Mouse (Mus musculus) forebrain, embryonic 16.5 days (tissue): ENCODE data around the gene Ubac2. TPM values are rescaled to one million over a fixed set of nuclear protein-coding genes. Genes with fewer than 3 reads are reported as not detected.

Experiments
- ATAC-seq: fragments of 200-750 bp; cut with Nextera tagmentation; 2 replicates; pipeline ENCODE4 v1.8.0; 2017; ENCODE audit warnings: mild to moderate bottlenecking, moderate library complexity
- H3K27ac ChIP-seq: fragments of 300-500 bp; sonication (generic); 2 replicates; pipeline ENCODE4 v1.5.1; 2014; ENCODE audit warnings: low read length, control low read depth
- H3K27me3 ChIP-seq: fragments of 300-500 bp; sonication (generic); replicated peaks from 2 replicates; pipeline ENCODE4 v1.6.1; 2014; ENCODE audit warnings: low read length; ENCODE audit not compliant: control insufficient read depth, insufficient read depth
- H3K36me3 ChIP-seq: fragments of 300-500 bp; sonication (generic); 2 replicates; pipeline ENCODE4 v1.6.1; 2014; ENCODE audit not compliant: control insufficient read depth, insufficient read depth
- H3K4me1 ChIP-seq: fragments of 300-500 bp; sonication (generic); replicated peaks from 2 replicates; pipeline ENCODE4 v1.6.1; 2014; ENCODE audit warnings: low read length; ENCODE audit not compliant: control insufficient read depth, insufficient read depth
- H3K4me2 ChIP-seq: fragments of 300-500 bp; sonication (generic); 2 replicates; pipeline ENCODE4 v1.6.1; 2014; ENCODE audit warnings: mild to moderate bottlenecking, low read length, control low read depth
- H3K4me3 ChIP-seq: fragments of 300-500 bp; sonication (generic); replicated peaks from 2 replicates; pipeline ENCODE4 v1.5.1; 2014; ENCODE audit warnings: mild to moderate bottlenecking, low read length, control low read depth
- H3K9ac ChIP-seq: fragments of 300-500 bp; sonication (generic); replicated peaks from 2 replicates; pipeline ENCODE4 v1.6.1; 2014; ENCODE audit warnings: low read depth, low read length, control low read depth
- H3K9me3 ChIP-seq: fragments of 300-500 bp; sonication (generic); 2 replicates; pipeline ENCODE4 v1.6.1; 2016; ENCODE audit warnings: low read length; ENCODE audit not compliant: control insufficient read depth
- WGBS: fragments of 180-500 bp; shearing (Covaris S2); extraction: QIAGEN DNeasy Blood & Tissue Kit; methylation state at CpG from one replicate; pipeline ENCODE4 v1.1.7; 2014; 5-methylcytosine and 5-hydroxymethylcytosine counted together
- polyA plus RNA-seq: library from polyadenylated mRNA; unstranded; fragments of >200 nt; fragmentation: Nextera tagmentation; extraction: Ambion mirVana; gene quantifications from 2 replicates; pipeline ENCODE4 v1.2.1, GENCODE M21; 2015

Gene Ubac2
- polyA plus RNA-seq, 1 experiment from 2014 or later: 51.0 TPM

DNA sequence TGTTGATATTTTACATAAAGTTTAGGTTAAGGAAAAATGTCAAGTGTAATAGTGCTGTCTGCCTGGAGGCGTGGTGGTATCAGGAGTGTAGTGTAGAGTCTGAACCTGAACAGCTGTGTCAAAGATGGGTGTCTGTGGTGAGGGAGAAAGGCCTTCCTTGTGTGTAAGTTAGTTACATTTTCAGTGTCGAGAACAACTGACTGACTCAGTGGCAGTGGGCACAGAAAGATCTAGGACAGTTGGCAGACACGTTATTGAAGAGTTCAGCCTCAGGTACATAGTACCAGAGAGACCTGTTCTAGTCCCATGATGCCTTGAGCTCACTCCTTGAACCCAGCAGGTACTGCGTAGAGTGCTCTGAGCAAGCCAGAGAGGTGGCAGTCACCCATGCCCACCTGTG is 87.0 kb downstream of the Ubac2 start:
- H3K27ac ChIP-seq: no peak overlapping the region
- ATAC-seq: no peak

DNA sequence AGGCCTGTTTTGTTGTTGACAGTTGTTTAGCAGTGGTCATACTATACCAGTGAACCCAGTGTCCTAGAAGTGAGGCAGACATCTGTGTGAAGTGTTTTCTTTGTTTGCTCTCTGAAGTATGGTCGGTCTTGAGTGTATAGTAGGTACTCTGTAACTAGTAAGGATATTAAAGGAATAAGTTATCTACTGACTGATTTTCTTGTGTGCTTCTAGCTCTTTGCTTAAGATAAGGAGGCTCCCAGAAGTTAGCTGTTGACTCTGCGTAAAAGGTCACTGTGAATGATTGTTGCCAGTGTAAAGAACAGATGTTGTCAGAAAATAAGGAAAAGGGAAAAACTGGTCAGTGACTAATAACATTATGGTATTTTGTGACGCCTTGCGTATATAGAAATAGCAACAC is 88.7 kb downstream of the Ubac2 start:
- no peak overlapping the region for H3K9ac ChIP-seq
- H3K4me3 ChIP-seq: no peak overlapping the region
- H3K4me2 ChIP-seq: no peak overlapping the region
- no peaks in the 10 kb centered on the region for H3K9me3 ChIP-seq
- no peaks in the 10 kb centered on the region for H3K36me3 ChIP-seq
- WGBS: 90% methylated on average over 4 of the region's 4 CpGs
- no peaks in the 10 kb centered on the region for H3K27me3 ChIP-seq
- peaks cover 6% of the 10 kb centered on the region for H3K4me1 ChIP-seq
- no peak overlapping the region for H3K27ac ChIP-seq
- ATAC-seq: no peak

More for the DNA sequence above, 87.0 kb downstream of the Ubac2 start:
- peaks cover 6% of the 10 kb centered on the region for H3K4me1 ChIP-seq
- no peaks in the 10 kb centered on the region for H3K36me3 ChIP-seq
- H3K9me3 ChIP-seq: no peaks in the 10 kb centered on the region
- H3K4me2 ChIP-seq: no peak overlapping the region
- no peaks in the 10 kb centered on the region for H3K27me3 ChIP-seq
- 92% methylated on average over 4 of the region's 4 CpGs for WGBS
- no peak overlapping the region for H3K4me3 ChIP-seq
- H3K9ac ChIP-seq: no peak overlapping the region

DNA sequence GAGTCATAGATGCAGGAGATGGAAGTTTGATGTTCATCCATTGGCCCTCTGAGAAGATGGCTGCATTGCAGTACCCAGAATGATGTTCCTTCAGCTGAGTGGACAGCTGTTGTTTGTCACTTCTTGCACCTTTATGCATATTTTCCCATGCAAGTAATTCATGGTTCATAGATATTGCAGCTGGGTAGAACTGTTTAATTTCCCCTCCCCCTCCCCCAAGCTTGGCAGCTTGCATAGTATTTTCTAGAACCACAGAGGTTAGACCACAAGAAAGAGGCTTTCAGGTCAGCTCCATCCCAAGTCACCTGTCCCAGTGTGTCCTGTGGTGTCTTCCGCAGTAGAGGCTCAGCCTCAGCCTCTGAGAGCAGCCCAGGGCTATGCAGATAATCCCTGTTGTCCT is 92.0 kb downstream of the Ubac2 start:
- Histone ChIP-seq H3K4me2 (no peak overlapping the region), H3K27ac (no peak overlapping the region), H3K9me3 (no peaks in the 10 kb centered on the region), H3K9ac (no peak overlapping the region), H3K27me3 (no peaks in the 10 kb centered on the region), H3K4me3 (no peak overlapping the region), H3K4me1 (no peaks in the 10 kb centered on the region), H3K36me3 (no peaks in the 10 kb centered on the region)
- ATAC-seq: no peak
- WGBS: 95% methylated on average over 1 of the region's 1 CpGs

DNA sequence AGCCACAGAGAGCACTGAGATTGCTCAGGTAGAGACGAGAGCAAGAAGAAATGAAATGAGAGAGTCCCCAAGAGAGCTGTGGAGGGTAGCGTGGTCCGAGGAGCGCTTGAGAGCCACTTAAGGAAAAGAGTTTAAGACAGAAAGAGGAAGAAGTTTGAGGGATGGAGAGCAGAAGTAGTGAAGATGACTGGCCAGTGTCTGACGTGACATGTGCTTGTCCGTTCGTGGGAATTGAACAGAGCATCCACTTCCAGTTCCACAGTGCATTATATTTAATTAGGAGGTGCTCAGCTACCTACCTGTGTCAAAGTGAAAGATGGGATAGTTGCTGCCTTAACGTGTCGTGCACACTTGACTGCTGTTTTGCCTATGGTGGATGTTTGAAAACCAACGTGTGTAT is 94.7 kb downstream of the Ubac2 start:
- Histone ChIP-seq H3K9ac (no peak overlapping the region), H3K27me3 (no peaks in the 10 kb centered on the region), H3K4me1 (no peaks in the 10 kb centered on the region), H3K4me2 (no peak overlapping the region), H3K9me3 (no peaks in the 10 kb centered on the region), H3K36me3 (no peaks in the 10 kb centered on the region), H3K27ac (no peak overlapping the region), H3K4me3 (no peak overlapping the region)
- no peak for ATAC-seq
- WGBS: 93% methylated on average over 10 of the region's 10 CpGs

DNA sequence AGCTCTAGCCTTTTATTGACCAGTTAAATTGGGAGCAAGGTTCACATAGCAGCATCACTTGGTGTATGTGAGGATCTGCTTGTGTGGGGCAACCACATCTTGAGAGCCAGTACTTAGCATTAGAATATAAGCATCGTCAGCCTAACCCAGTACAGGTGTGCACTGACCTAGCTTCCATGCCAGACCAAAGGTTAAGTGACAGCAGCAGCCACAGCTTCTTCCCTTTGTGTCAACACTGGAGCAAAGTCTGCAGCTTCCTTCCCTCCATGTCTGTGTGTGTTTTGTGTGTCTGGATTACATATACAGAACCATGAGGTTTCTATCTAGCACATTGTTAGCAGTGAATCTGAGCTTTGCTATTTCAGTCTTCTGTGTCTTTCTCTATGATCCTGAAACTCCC is 103.1 kb downstream of the Ubac2 start:
- Histone ChIP-seq H3K4me1 (no peaks in the 10 kb centered on the region), H3K9ac (no peak overlapping the region), H3K27me3 (no peaks in the 10 kb centered on the region), H3K27ac (no peak overlapping the region), H3K9me3 (no peaks in the 10 kb centered on the region), H3K4me2 (no peak overlapping the region), H3K36me3 (no peaks in the 10 kb centered on the region), H3K4me3 (no peak overlapping the region)
- no peak for ATAC-seq
- WGBS: 84% methylated on average over 1 of the region's 1 CpGs

DNA sequence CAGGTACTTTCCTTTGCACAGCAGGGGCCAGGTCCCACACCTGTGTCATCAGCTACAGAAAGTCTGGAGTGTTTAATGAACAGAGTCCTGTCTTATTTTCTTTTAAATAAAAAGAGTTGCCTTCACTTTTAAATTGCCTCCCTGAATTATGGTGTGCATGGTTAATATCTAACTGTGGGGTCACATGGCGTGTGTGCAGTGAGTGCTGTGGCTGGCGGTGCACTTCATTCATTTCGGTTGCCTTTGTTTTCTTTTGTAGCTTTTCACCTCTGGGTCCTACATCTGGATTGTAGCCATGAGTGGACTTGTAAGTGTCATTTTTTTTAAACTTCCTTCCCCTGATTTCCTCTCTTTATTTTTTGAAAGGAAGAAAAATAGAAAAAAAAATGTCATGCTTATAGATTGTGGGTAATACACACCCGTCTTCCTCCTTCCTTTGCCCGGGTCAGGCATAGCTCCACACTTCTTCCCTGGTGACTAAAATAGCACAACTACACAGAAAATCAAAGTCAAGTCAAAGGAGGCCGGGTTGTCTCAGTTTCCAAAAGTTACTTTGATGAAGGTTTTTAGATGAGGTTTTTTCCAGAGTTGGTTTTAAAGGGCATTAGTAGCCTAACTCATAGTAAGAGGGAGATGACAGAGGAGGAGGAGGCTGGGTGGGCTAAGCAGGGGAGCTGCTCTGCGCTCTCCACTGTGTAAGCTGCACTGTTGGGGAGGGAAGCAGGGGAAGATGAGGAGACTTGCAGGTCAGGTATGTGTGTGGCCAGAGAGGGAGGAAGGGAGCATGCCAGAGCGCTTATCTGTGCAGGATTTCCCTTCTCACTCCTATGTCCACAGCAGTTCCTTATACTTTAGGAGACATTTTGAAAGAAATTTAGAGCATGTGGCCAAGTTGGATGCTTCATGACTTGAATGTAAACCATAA is 104.9 kb downstream of the Ubac2 start:
- 79% methylated on average over 8 of the region's 8 CpGs for WGBS
- Histone ChIP-seq H3K4me3 (no peak overlapping the region), H3K36me3 (no peaks in the 10 kb centered on the region), H3K27ac (no peak overlapping the region), H3K4me1 (no peaks in the 10 kb centered on the region), H3K9ac (no peak overlapping the region), H3K9me3 (no peaks in the 10 kb centered on the region), H3K4me2 (no peak overlapping the region), H3K27me3 (no peaks in the 10 kb centered on the region)
- ATAC-seq: no peak

DNA sequence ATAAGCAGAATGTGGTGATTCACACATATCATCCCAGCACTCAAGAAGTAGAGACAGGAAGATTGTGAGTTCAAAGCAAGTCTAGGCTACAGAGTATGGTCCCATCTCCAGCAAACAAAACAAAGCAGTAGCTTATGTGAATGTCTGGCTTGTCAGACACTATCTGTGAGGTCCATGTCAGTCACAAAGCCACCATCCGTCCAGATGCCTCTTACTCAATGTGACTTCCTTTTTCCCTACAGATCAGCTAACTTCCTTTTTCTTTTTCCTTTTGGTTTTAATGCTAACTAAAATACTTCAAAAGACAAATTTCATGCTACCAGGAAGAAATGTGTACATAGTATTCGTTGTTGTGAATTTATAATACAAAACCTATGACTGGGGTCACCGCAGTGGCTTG is 107.1 kb downstream of the Ubac2 start:
- H3K27ac ChIP-seq: no peak overlapping the region
- no peak overlapping the region for H3K4me3 ChIP-seq
- no peaks in the 10 kb centered on the region for H3K36me3 ChIP-seq
- no peak for ATAC-seq
- H3K4me2 ChIP-seq: no peak overlapping the region
- no peaks in the 10 kb centered on the region for H3K9me3 ChIP-seq
- no peaks in the 10 kb centered on the region for H3K27me3 ChIP-seq
- H3K9ac ChIP-seq: no peak overlapping the region
- 89% methylated on average over 3 of the region's 3 CpGs for WGBS
- no peaks in the 10 kb centered on the region for H3K4me1 ChIP-seq

DNA sequence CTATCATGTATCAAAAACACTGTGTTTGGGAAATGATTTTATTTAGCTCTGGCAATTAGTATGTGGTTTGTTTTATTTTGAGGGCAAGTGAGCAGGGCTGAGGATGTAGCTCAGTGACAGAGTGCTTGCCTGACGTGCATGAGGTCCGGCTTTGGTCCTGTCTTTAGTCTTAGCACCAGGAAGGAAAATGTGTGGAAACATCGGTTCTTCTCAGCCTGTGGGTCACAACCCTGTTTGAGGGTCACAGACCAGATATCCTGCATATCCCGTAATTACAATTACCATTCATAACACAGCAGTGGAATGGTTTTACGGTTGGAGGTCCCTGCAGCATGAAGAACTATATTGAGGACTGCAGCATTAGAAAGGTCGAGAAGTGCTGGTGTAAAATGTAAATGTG is 107.6 kb downstream of the Ubac2 start:
- Histone ChIP-seq H3K4me3 (no peak overlapping the region), H3K9me3 (no peaks in the 10 kb centered on the region), H3K36me3 (no peaks in the 10 kb centered on the region), H3K4me1 (no peaks in the 10 kb centered on the region), H3K4me2 (no peak overlapping the region), H3K27ac (no peak overlapping the region), H3K9ac (no peak overlapping the region), H3K27me3 (no peaks in the 10 kb centered on the region)
- WGBS: 89% methylated on average over 6 of the region's 6 CpGs
- ATAC-seq: no peak

DNA sequence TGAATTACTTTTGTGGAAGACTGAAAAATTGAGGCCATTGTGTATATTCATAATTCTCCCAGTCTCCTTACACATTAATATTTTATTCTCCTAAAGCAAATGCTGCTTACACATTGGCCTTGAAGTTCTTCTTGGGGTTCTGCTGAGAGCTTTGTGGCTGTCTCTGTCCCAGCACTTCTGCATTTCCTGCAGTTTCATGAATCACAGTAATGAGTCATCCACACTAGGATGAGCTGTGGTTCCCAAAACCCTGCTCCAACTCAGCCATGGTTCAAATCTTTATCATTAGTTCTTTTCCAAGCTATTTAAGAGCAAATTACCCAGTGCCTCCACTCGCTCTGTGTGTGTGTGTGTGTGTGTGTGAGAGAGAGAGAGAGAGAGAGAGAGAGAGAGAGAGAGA is 108.9 kb downstream of the Ubac2 start:
- Histone ChIP-seq H3K4me1 (no peaks in the 10 kb centered on the region), H3K9ac (no peak overlapping the region), H3K27me3 (no peaks in the 10 kb centered on the region), H3K36me3 (no peaks in the 10 kb centered on the region), H3K4me2 (no peak overlapping the region), H3K9me3 (no peaks in the 10 kb centered on the region), H3K27ac (no peak overlapping the region), H3K4me3 (no peak overlapping the region)
- WGBS: 93% methylated on average over 1 of the region's 1 CpGs
- no peak for ATAC-seq
